Mouse (Mus musculus): ENCODE data around the gene Ppfia4. TPM values are rescaled to one million over a fixed set of nuclear protein-coding genes. Genes with fewer than 3 reads are reported as not detected.
"Not testable (repeated sequence)": the region's sequence is repeated elsewhere in the genome, so short reads cannot be mapped to it uniquely, and the experiment has no call there.

Ppfia4 gene
- polyA plus RNA-seq, 1 experiment from 2014 or later = 25.6 TPM

- no peak for ATAC-seq
- H3K9ac ChIP-seq (ENCODE audit: low read depth, low read length) = no peak overlapping the region
Measured at GRCm38 (mm10) chr1:134273493-134274395, 59.0 kb downstream of the Ppfia4 start.

GRCm38 (mm10) chr1:134272754-134273250, 59.9 kb downstream of the Ppfia4 start:
- Histone ChIP-seq H3K27me3 (ENCODE audit: control insufficient read depth, insufficient read depth, low read depth, low read length) (no peaks in the 10 kb centered on the region), H3K9me3 (replicated peaks; ENCODE audit: control insufficient read depth, low read length, poor library complexity, severe bottlenecking) (no peaks in the 10 kb centered on the region), H3K4me1 (ENCODE audit: control insufficient read depth, insufficient read depth, low read length) (no peaks in the 10 kb centered on the region), H3K4me2 (ENCODE audit: low read length) (no peak overlapping the region), H3K4me3 (ENCODE audit: low read depth, low read length) (no peak overlapping the region), H3K36me3 (ENCODE audit: control insufficient read depth, insufficient read depth, low read length) (no peaks in the 10 kb centered on the region), H3K27ac (ENCODE audit: low read length) (no peak overlapping the region), H3K9ac (ENCODE audit: low read depth, low read length) (no peak overlapping the region)
- no peak for ATAC-seq
- 35% methylated on average over 5 of the region's 5 CpGs for WGBS

More at GRCm38 (mm10) chr1:134273493-134274395, 59.0 kb downstream of the Ppfia4 start:
- Histone ChIP-seq H3K27ac (ENCODE audit: low read length) (0 out of 2 replicates have a peak overlapping the region, but pooled peaks have one; percentile 8), H3K9me3 (replicated peaks; ENCODE audit: control insufficient read depth, low read length, poor library complexity, severe bottlenecking) (no peaks in the 10 kb centered on the region), H3K4me2 (ENCODE audit: low read length) (no peak overlapping the region), H3K27me3 (ENCODE audit: control insufficient read depth, insufficient read depth, low read depth, low read length) (no peaks in the 10 kb centered on the region), H3K4me3 (ENCODE audit: low read depth, low read length) (no peak overlapping the region), H3K4me1 (ENCODE audit: control insufficient read depth, insufficient read depth, low read length) (no peaks in the 10 kb centered on the region), H3K36me3 (ENCODE audit: control insufficient read depth, insufficient read depth, low read length) (no peaks in the 10 kb centered on the region)
- 50% methylated on average over 9 of the region's 9 CpGs for WGBS

- H3K4me3 ChIP-seq (ENCODE audit: low read depth, low read length) = no peak overlapping the region
- no peaks in the 10 kb centered on the region for H3K9me3 ChIP-seq (replicated peaks; ENCODE audit: control insufficient read depth, low read length, poor library complexity, severe bottlenecking)
- no peak overlapping the region for H3K4me2 ChIP-seq (ENCODE audit: low read length)
- no peaks in the 10 kb centered on the region for H3K27me3 ChIP-seq (ENCODE audit: control insufficient read depth, insufficient read depth, low read depth, low read length)
- no peak overlapping the region for H3K9ac ChIP-seq (ENCODE audit: low read depth, low read length)
- ATAC-seq = no peak
- WGBS = 64% methylated on average over 7 of the region's 7 CpGs
- no peaks in the 10 kb centered on the region for H3K36me3 ChIP-seq (ENCODE audit: control insufficient read depth, insufficient read depth, low read length)
- no peak overlapping the region for H3K27ac ChIP-seq (ENCODE audit: low read length)
- peaks cover 3% of the 10 kb centered on the region; the same call in 1 of the 2 replicates for H3K4me1 ChIP-seq (ENCODE audit: control insufficient read depth, insufficient read depth, low read length)
Measured at GRCm38 (mm10) chr1:134270026-134270425, 62.7 kb downstream of the Ppfia4 start.

DNA sequence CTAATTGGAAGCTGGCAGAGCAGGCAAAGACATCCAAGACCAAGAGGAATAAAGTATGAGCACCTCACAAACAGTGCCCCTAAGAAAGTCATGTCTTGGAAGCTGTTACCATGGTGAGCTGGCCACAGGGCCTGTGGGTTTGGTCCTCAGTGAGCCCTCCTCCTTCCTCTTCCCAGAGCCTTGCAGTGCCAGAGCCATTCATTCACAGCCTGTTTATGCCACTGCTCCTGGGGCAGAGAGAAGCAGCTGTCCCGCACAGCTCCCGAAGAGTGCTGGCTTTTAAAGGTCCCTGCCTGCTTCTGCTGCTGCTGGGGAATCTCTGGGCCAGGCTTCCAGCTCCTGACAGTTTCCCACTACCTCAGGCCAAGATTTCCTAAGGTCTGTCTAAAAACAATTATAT, 66.9 kb downstream of the Ppfia4 start:
- Histone ChIP-seq H3K4me1 (ENCODE audit: control insufficient read depth, insufficient read depth, low read length) (peaks cover 3% of the 10 kb centered on the region; the same call in 1 of the 2 replicates), H3K27me3 (ENCODE audit: control insufficient read depth, insufficient read depth, low read depth, low read length) (no peaks in the 10 kb centered on the region), H3K4me2 (ENCODE audit: low read length) (no peak overlapping the region), H3K36me3 (ENCODE audit: control insufficient read depth, insufficient read depth, low read length) (no peaks in the 10 kb centered on the region), H3K9me3 (replicated peaks; ENCODE audit: control insufficient read depth, low read length, poor library complexity, severe bottlenecking) (0 out of 2 replicates have a peak, but pooled peaks cover 3% of the 10 kb centered on the region), H3K27ac (ENCODE audit: low read length) (0 out of 2 replicates have a peak overlapping the region, but pooled peaks have one; percentile 5), H3K4me3 (ENCODE audit: low read depth, low read length) (no peak overlapping the region), H3K9ac (ENCODE audit: low read depth, low read length) (no peak overlapping the region)
- WGBS = 19% methylated on average over 2 of the region's 2 CpGs
- ATAC-seq = peak; percentile 66; the same call in 1 of the 2 replicates

DNA sequence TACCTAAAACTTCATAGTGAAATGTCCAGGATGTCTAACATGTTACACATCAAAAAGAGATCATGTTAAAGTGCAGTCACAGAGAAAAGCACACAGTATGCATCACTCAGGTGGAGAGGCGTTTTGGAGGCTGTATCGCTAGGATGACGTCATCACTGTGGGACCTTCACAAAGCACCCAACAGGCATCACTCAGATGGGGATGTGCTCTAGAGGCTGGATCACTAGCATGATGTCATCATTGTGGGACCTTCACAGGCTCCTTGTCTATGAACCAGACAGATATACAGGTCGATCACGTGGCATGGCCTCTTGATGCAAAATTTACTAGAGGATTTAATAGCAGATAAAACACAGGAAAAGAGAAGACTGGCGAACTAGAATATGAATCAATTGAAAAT, 68.4 kb downstream of the Ppfia4 start:
- WGBS = 90% methylated on average over 6 of the region's 6 CpGs
- ATAC-seq = no peak
- H3K4me3 ChIP-seq (ENCODE audit: low read depth, low read length) = no peak overlapping the region

GRCm38 (mm10) chr1:134249681-134250080, 83.0 kb downstream of the Ppfia4 start:
- not testable (repeated sequence) for H3K9ac ChIP-seq (ENCODE audit: low read depth, low read length); ATAC-seq; H3K36me3 ChIP-seq (ENCODE audit: control insufficient read depth, insufficient read depth, low read length); H3K4me2 ChIP-seq (ENCODE audit: low read length); H3K27me3 ChIP-seq (ENCODE audit: control insufficient read depth, insufficient read depth, low read depth, low read length); H3K4me3 ChIP-seq (ENCODE audit: low read depth, low read length); H3K4me1 ChIP-seq (ENCODE audit: control insufficient read depth, insufficient read depth, low read length); H3K27ac ChIP-seq (ENCODE audit: low read length); H3K9me3 ChIP-seq (replicated peaks; ENCODE audit: control insufficient read depth, low read length, poor library complexity, severe bottlenecking)
- WGBS = 65% methylated on average over 1 of the region's 1 CpGs

More for the DNA sequence above, 68.4 kb downstream of the Ppfia4 start:
- no peak overlapping the region for H3K9ac ChIP-seq (ENCODE audit: low read depth, low read length)
- peaks cover 3% of the 10 kb centered on the region; the same call in 1 of the 2 replicates for H3K4me1 ChIP-seq (ENCODE audit: control insufficient read depth, insufficient read depth, low read length)
- no peaks in the 10 kb centered on the region for H3K27me3 ChIP-seq (ENCODE audit: control insufficient read depth, insufficient read depth, low read depth, low read length)
- H3K4me2 ChIP-seq (ENCODE audit: low read length) = no peak overlapping the region
- no peak overlapping the region for H3K27ac ChIP-seq (ENCODE audit: low read length)
- no peaks in the 10 kb centered on the region for H3K36me3 ChIP-seq (ENCODE audit: control insufficient read depth, insufficient read depth, low read length)
- 0 out of 2 replicates have a peak, but pooled peaks cover 3% of the 10 kb centered on the region for H3K9me3 ChIP-seq (replicated peaks; ENCODE audit: control insufficient read depth, low read length, poor library complexity, severe bottlenecking)

Other genes starting within 250 kb of the Ppfia4 start
- gene Chit1, start 221.7 kb downstream of the Ppfia4 start, polyA plus RNA-seq (2015; fragmentation: Nextera tagmentation; extraction: Ambion mirVana) = 0.21 TPM in 1 of 2 replicates, not detected in the other
- gene Chil1, start 150.8 kb downstream of the Ppfia4 start, polyA plus RNA-seq (2015; fragmentation: Nextera tagmentation; extraction: Ambion mirVana) = 2.0 and 3.9 TPM in 2 replicates
- 0.18 TPM in 1 of 2 replicates, not detected in the other for gene Mybph, start 139.5 kb downstream of the Ppfia4 start, polyA plus RNA-seq (2015; fragmentation: Nextera tagmentation; extraction: Ambion mirVana)
- gene Adora1, start 97.5 kb downstream of the Ppfia4 start, polyA plus RNA-seq (2015; fragmentation: Nextera tagmentation; extraction: Ambion mirVana) = 18.0 and 26.6 TPM in 2 replicates
- 0.13 and 0.14 TPM in 2 replicates for gene Myog, start 42.9 kb downstream of the Ppfia4 start, polyA plus RNA-seq (2015; fragmentation: Nextera tagmentation; extraction: Ambion mirVana)
- gene Tmem183a, start 29.1 kb upstream of the Ppfia4 start, polyA plus RNA-seq (2015; fragmentation: Nextera tagmentation; extraction: Ambion mirVana) = 155 and 159 TPM in 2 replicates
- gene 4933406M09Rik, start 53.0 kb upstream of the Ppfia4 start, polyA plus RNA-seq (2015; fragmentation: Nextera tagmentation; extraction: Ambion mirVana) = not detected in 2 replicates
- 11.4 and 12.2 TPM in 2 replicates for gene Cyb5r1, start 72.6 kb upstream of the Ppfia4 start, polyA plus RNA-seq (2015; fragmentation: Nextera tagmentation; extraction: Ambion mirVana)
- gene Adipor1, start 82.5 kb upstream of the Ppfia4 start, polyA plus RNA-seq (2015; fragmentation: Nextera tagmentation; extraction: Ambion mirVana) = 77.1 and 82.6 TPM in 2 replicates
- gene Klhl12, start 122.6 kb upstream of the Ppfia4 start, polyA plus RNA-seq (2015; fragmentation: Nextera tagmentation; extraction: Ambion mirVana) = 37.6 and 37.9 TPM in 2 replicates
- gene Rabif, start 161.7 kb upstream of the Ppfia4 start, polyA plus RNA-seq (2015; fragmentation: Nextera tagmentation; extraction: Ambion mirVana) = 73.3 and 78.5 TPM in 2 replicates
- not detected in 2 replicates for gene Mgat4e, start 216.8 kb upstream of the Ppfia4 start, polyA plus RNA-seq (2015; fragmentation: Nextera tagmentation; extraction: Ambion mirVana)
- 66.5 and 78.9 TPM in 2 replicates for gene Kdm5b, start 227.2 kb upstream of the Ppfia4 start, polyA plus RNA-seq (2015; fragmentation: Nextera tagmentation; extraction: Ambion mirVana)

Measured in midbrain, embryonic 16.5 days (tissue).